In the genomic region with DNA sequence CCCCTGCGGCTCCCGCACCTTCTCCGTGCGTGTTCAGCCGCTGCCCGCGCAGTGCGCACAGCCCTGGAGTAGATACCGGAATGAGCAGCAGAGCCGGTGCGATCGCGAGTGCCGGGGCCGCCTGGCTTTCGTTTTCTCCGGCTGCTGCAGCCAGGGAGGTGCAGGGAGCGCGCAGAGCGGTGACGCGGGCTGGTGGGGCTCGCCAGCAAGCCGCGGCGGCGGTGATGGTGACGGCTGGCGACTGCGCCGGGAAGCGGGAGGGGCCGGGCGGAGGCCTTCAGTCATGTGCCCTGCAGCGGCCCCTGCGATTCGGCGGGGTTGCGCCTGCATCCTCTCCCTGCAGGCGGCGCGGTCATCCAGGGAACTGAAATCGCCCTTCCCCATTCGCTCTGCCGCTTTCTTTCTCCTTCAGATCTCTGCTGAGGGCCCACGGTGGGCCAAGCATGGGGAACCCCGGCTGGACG, we compare ENCODE assay signal across 8 mouse cellular contexts. TPM values are rescaled to one million over a fixed set of nuclear protein-coding genes. Genes with fewer than 3 reads are reported as not detected.
DNase-seq lines count a peak whose midpoint lies in the region; ATAC-seq and TF ChIP-seq lines count a peak whose summit lies in the region.

No protein-coding gene starts in this region.

- H3K36me3 ChIP-seq in heart, embryonic 12.5 days, result no peaks in the 10 kb centered on the region
- H3K36me3 ChIP-seq in kidney, postnatal 0 days (ENCODE audit: insufficient read depth, low read length), result no peaks in the 10 kb centered on the region
- no peaks in the 10 kb centered on the region for H3K36me3 ChIP-seq in liver, embryonic 11.5 days (ENCODE audit: control insufficient read depth, insufficient read depth, low read length)
- no peaks in the 10 kb centered on the region for H3K36me3 ChIP-seq in stomach, embryonic 14.5 days (ENCODE audit: control insufficient read depth, insufficient read depth, low read length)

- no peaks in the 10 kb centered on the region; the same call in 1 of the 2 replicates for H3K9me3 ChIP-seq in heart, embryonic 12.5 days (replicated peaks)
- H3K9me3 ChIP-seq in kidney, postnatal 0 days (replicated peaks; ENCODE audit: low read length), result no peaks in the 10 kb centered on the region
- no peaks in the 10 kb centered on the region for H3K9me3 ChIP-seq in liver, embryonic 11.5 days (ENCODE audit: control insufficient read depth, low read length)
- no peaks in the 10 kb centered on the region for H3K9me3 ChIP-seq in stomach, embryonic 14.5 days (ENCODE audit: control insufficient read depth, low read depth, low read length)

- peak; percentile 77 for TF ChIP-seq CTCF in kidney, postnatal 0 days (IDR thresholded peaks at IDR 0.05; ENCODE audit: low read depth)

- H3K4me3 ChIP-seq in heart, embryonic 12.5 days, result peak overlapping the region; percentile 93
- H3K4me3 ChIP-seq in kidney, postnatal 0 days (replicated peaks; ENCODE audit: low read depth, low read length), result peak overlapping the region; percentile 66
- H3K4me3 ChIP-seq in liver, embryonic 11.5 days (ENCODE audit: low read depth, low read length), result peak overlapping the region; percentile 60
- H3K4me3 ChIP-seq in stomach, embryonic 14.5 days (ENCODE audit: low read depth, low read length), result peak overlapping the region; percentile 65

- WGBS in heart, embryonic 12.5 days, result 0% methylated on average over 48 of the region's 48 CpGs
- WGBS in kidney, postnatal 0 days, result under 1% methylated on average over 48 of the region's 48 CpGs
- WGBS in liver, embryonic 11.5 days, result 1% methylated on average over 39 of the region's 48 CpGs
- WGBS in stomach, embryonic 14.5 days, result under 1% methylated on average over 47 of the region's 48 CpGs

- ATAC-seq in erythroblast, adult 5-6 weeks (replicated peaks; ENCODE audit: low FRiP score, poor library complexity, severe bottlenecking), result peak; percentile 96
- ATAC-seq in heart, embryonic 12.5 days (ENCODE audit: insufficient number of reproducible peaks, low FRiP score), result peak; percentile 93
- ATAC-seq in kidney, postnatal 0 days (replicated peaks; ENCODE audit: low FRiP score, low read depth), result peak; percentile 98
- ATAC-seq in liver, embryonic 11.5 days (replicated peaks; ENCODE audit: low FRiP score), result peak; percentile 94
- peak; percentile 96 for ATAC-seq in stomach, embryonic 14.5 days (ENCODE audit: insufficient number of reproducible peaks, insufficient read depth, low FRiP score, low read depth)

- no peaks in the 10 kb centered on the region for H3K27me3 ChIP-seq in heart, embryonic 12.5 days (replicated peaks)
- H3K27me3 ChIP-seq in kidney, postnatal 0 days (ENCODE audit: insufficient read depth, low read length), result no peaks in the 10 kb centered on the region
- H3K27me3 ChIP-seq in liver, embryonic 11.5 days (replicated peaks; ENCODE audit: control insufficient read depth, insufficient read depth, low read length), result no peaks in the 10 kb centered on the region
- H3K27me3 ChIP-seq in stomach, embryonic 14.5 days (ENCODE audit: control insufficient read depth, insufficient read depth, low read length), result no peaks in the 10 kb centered on the region

- peak overlapping the region; percentile 90 for H3K4me2 ChIP-seq in heart, embryonic 12.5 days
- peak overlapping the region; percentile 90 for H3K4me2 ChIP-seq in kidney, postnatal 0 days (ENCODE audit: low read length)
- H3K4me2 ChIP-seq in liver, embryonic 11.5 days, result peak overlapping the region; percentile 87
- H3K4me2 ChIP-seq in stomach, embryonic 14.5 days (replicated peaks; ENCODE audit: low read depth, low read length), result peak overlapping the region; percentile 72

- peaks cover 29% of the 10 kb centered on the region for H3K4me1 ChIP-seq in heart, embryonic 12.5 days (replicated peaks)
- H3K4me1 ChIP-seq in kidney, postnatal 0 days (replicated peaks; ENCODE audit: insufficient read depth, low read length), result 0 out of 2 replicates have a peak, but pooled peaks cover 9% of the 10 kb centered on the region
- H3K4me1 ChIP-seq in liver, embryonic 11.5 days (replicated peaks; ENCODE audit: control insufficient read depth, insufficient read depth, low read length), result peaks cover 11% of the 10 kb centered on the region
- H3K4me1 ChIP-seq in stomach, embryonic 14.5 days (ENCODE audit: control insufficient read depth, insufficient read depth, low read length), result peaks cover 23% of the 10 kb centered on the region

- peak; percentile 89 for DNase-seq in B cell, adult 2 months
- peak; percentile 98 for DNase-seq in brain, adult 2 months (ENCODE audit: low read depth, low spot score)
- DNase-seq in kidney, postnatal 0 days (ENCODE audit: low spot score), result peak; percentile 98
- DNase-seq in liver, embryonic 11.5 days (ENCODE audit: low spot score), result peak; percentile 89
- DNase-seq in naive thymus-derived CD4-positive, alpha-beta T cell, adult 2 months (ENCODE audit: low read depth), result peak; percentile 92

- peak overlapping the region; percentile 97 for H3K27ac ChIP-seq in heart, embryonic 12.5 days (ENCODE audit: poor library complexity, severe bottlenecking)
- H3K27ac ChIP-seq in kidney, postnatal 0 days, result peak overlapping the region; percentile 91
- peak overlapping the region; percentile 44 for H3K27ac ChIP-seq in liver, embryonic 11.5 days (ENCODE audit: low read depth, low read length)
- H3K27ac ChIP-seq in stomach, embryonic 14.5 days (ENCODE audit: low read length), result peak overlapping the region; percentile 93

- H3K9ac ChIP-seq in heart, embryonic 12.5 days, result peak overlapping the region; percentile 94
- peak overlapping the region; percentile 80 for H3K9ac ChIP-seq in kidney, postnatal 0 days (ENCODE audit: low read depth, low read length)
- peak overlapping the region; percentile 68 for H3K9ac ChIP-seq in liver, embryonic 11.5 days (ENCODE audit: low read depth, low read length)
- peak overlapping the region; percentile 85 for H3K9ac ChIP-seq in stomach, embryonic 14.5 days (replicated peaks; ENCODE audit: low read depth, low read length)

RNA-seq across cellular contexts. Expression of a gene that starts 1.2 kb away (rescaled TPM):
- total RNA-seq in erythroblast, adult 5-6 weeks (2015; ENCODE audit: low replicate concordance), result 7.9 and 10.7 TPM in 2 replicates
- 12.0 and 15.9 TPM in 2 replicates for total RNA-seq in erythroblast, adult 5-6 weeks (2017; ENCODE audit: low replicate concordance)
- 17.7 and 18.0 TPM in 2 replicates for polyA plus RNA-seq in heart, embryonic 12.5 days (2016; fragmentation: Nextera tagmentation; extraction: Ambion mirVana)
- polyA plus RNA-seq in kidney, postnatal 0 days (2015; fragmentation: Nextera tagmentation; extraction: Ambion mirVana), result 9.1 and 10.2 TPM in 2 replicates
- polyA plus RNA-seq in liver, embryonic 11.5 days (2014; fragmentation: Nextera tagmentation; extraction: Ambion mirVana), result 5.7 and 7.0 TPM in 2 replicates
- polyA plus RNA-seq in stomach, embryonic 14.5 days (2014; fragmentation: Nextera tagmentation; extraction: Ambion mirVana), result 13.0 and 13.1 TPM in 2 replicates

RNA-seq across cellular contexts. Expression of a gene that starts 49.4 kb away (rescaled TPM):
- not detected in 2 replicates for total RNA-seq in erythroblast, adult 5-6 weeks (2015; ENCODE audit: low replicate concordance)
- total RNA-seq in erythroblast, adult 5-6 weeks (2017; ENCODE audit: low replicate concordance), result not detected in 2 replicates
- polyA plus RNA-seq in heart, embryonic 12.5 days (2016; fragmentation: Nextera tagmentation; extraction: Ambion mirVana), result not detected in 2 replicates
- 0.19 and 0.25 TPM in 2 replicates for polyA plus RNA-seq in kidney, postnatal 0 days (2015; fragmentation: Nextera tagmentation; extraction: Ambion mirVana)
- 0.38 and 0.52 TPM in 2 replicates for polyA plus RNA-seq in liver, embryonic 11.5 days (2014; fragmentation: Nextera tagmentation; extraction: Ambion mirVana)
- polyA plus RNA-seq in stomach, embryonic 14.5 days (2014; fragmentation: Nextera tagmentation; extraction: Ambion mirVana), result 0.62 TPM in 1 of 2 replicates, not detected in the other

Comparison
In these comparisons a context has a peak if more than half of its experiments do, and no peak if none do; other contexts are left out.
1. Peak in every context shown above with its lines: DNase-seq, ATAC-seq, H3K4me3 ChIP-seq and H3K27ac ChIP-seq.
2. H3K27ac ChIP-seq: peak in every context shown above with its lines; median percentile 97 in heart, embryonic 12.5 days; 93 in stomach, embryonic 14.5 days; 91 in kidney, postnatal 0 days; 44 in liver, embryonic 11.5 days.